Comparison of ENCODE assay signal across 10 mouse cellular contexts in the genomic region with DNA sequence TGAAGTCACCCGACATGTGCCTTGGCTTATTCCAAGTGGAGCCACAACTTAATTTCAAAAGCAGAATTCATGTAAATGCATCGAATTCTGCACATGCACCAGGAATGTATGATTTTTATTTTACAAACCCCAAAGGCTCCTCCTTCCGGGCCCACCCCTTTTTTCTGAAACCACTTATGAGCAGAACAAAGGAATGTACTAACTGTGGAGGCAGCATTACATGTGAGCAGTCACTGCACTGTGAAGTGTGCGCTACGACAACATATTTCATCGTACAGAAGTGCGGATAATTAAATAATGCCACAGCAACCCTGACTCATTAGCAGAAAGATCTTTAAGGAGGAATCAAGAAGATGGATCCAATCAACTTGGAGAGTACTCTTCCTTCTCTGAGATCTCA.
DNase-seq lines count a peak whose midpoint lies in the region; ATAC-seq and TF ChIP-seq lines count a peak whose summit lies in the region.
"Had no signal": no experiment of that assay in that cellular context is flagged by ENCODE, and none has a peak within 500 bp of the region (broad histone marks: within the 10 kb centered on the region; RNA-seq: fewer than 3 reads in every experiment).

No protein-coding gene starts in this region.

- no peaks in the 10 kb centered on the region for H3K9me3 ChIP-seq in lung, embryonic 14.5 days (ENCODE audit: low read depth, low read length)
- no peaks in the 10 kb centered on the region for H3K9me3 ChIP-seq in embryonic facial prominence, embryonic 14.5 days (ENCODE audit: control insufficient read depth, low read length)
- H3K9me3 ChIP-seq in limb, embryonic 12.5 days, result no peaks in the 10 kb centered on the region
- no peaks in the 10 kb centered on the region for H3K9me3 ChIP-seq in stomach, embryonic 15.5 days
- H3K9me3 ChIP-seq: G1E had no signal

- H3K4me1 ChIP-seq in lung, embryonic 14.5 days (ENCODE audit: insufficient read depth), result peaks cover 5% of the 10 kb centered on the region
- H3K4me1 ChIP-seq in embryonic facial prominence, embryonic 14.5 days (ENCODE audit: control insufficient read depth, insufficient read depth, low read length), result peaks cover 32% of the 10 kb centered on the region
- H3K4me1 ChIP-seq in limb, embryonic 12.5 days (replicated peaks), result peaks cover 34% of the 10 kb centered on the region
- peaks cover 18% of the 10 kb centered on the region; the same call in 1 of the 2 replicates for H3K4me1 ChIP-seq in stomach, embryonic 15.5 days

- H3K36me3 ChIP-seq in lung, embryonic 14.5 days (ENCODE audit: insufficient read depth), result peaks cover 18% of the 10 kb centered on the region; the same call in 1 of the 2 replicates
- peaks cover 55% of the 10 kb centered on the region for H3K36me3 ChIP-seq in embryonic facial prominence, embryonic 14.5 days (ENCODE audit: control insufficient read depth, insufficient read depth, low read length)
- peaks cover 54% of the 10 kb centered on the region for H3K36me3 ChIP-seq in limb, embryonic 12.5 days
- H3K36me3 ChIP-seq in stomach, embryonic 15.5 days, result 0 out of 2 replicates have a peak, but pooled peaks cover 2% of the 10 kb centered on the region
- H3K36me3 ChIP-seq: G1E had no signal

- WGBS in lung, embryonic 14.5 days, result 65% methylated on average over 7 of the region's 7 CpGs
- 24% methylated on average over 7 of the region's 7 CpGs for WGBS in embryonic facial prominence, embryonic 14.5 days
- WGBS in limb, embryonic 12.5 days, result 72% methylated on average over 7 of the region's 7 CpGs
- 62% methylated on average over 7 of the region's 7 CpGs for WGBS in stomach, embryonic 15.5 days

- no peak for TF ChIP-seq CTCF in lung, embryonic 14.5 days (IDR thresholded peaks at IDR 0.05; ENCODE audit: low read depth)

- H3K27me3 ChIP-seq in lung, embryonic 14.5 days (ENCODE audit: insufficient read depth, low read length), result 0 out of 2 replicates have a peak, but pooled peaks cover 4% of the 10 kb centered on the region
- no peaks in the 10 kb centered on the region for H3K27me3 ChIP-seq in embryonic facial prominence, embryonic 14.5 days (replicated peaks; ENCODE audit: control insufficient read depth, insufficient read depth, low read length)
- H3K27me3 ChIP-seq in limb, embryonic 12.5 days, result no peaks in the 10 kb centered on the region
- no peaks in the 10 kb centered on the region for H3K27me3 ChIP-seq in stomach, embryonic 15.5 days (replicated peaks)

- no peak overlapping the region for H3K9ac ChIP-seq in lung, embryonic 14.5 days
- peak overlapping the region; percentile 79 for H3K9ac ChIP-seq in embryonic facial prominence, embryonic 14.5 days (ENCODE audit: low read depth, low read length)
- H3K9ac ChIP-seq in limb, embryonic 12.5 days (replicated peaks), result peak overlapping the region; percentile 81
- H3K9ac ChIP-seq in stomach, embryonic 15.5 days, result no peak overlapping the region
- H3K9ac ChIP-seq: liver, embryonic 14.5 days had no signal

- H3K27ac ChIP-seq in lung, embryonic 14.5 days (ENCODE audit: low read depth), result peak overlapping the region; percentile 54; the same call in 1 of the 2 replicates
- H3K27ac ChIP-seq in embryonic facial prominence, embryonic 14.5 days (replicated peaks; ENCODE audit: low read depth, low read length), result peak overlapping the region; percentile 100
- peak overlapping the region; percentile 87 for H3K27ac ChIP-seq in limb, embryonic 12.5 days
- 0 out of 2 replicates have a peak overlapping the region, but pooled peaks have one; percentile 42 for H3K27ac ChIP-seq in stomach, embryonic 15.5 days
- H3K27ac ChIP-seq: liver, embryonic 14.5 days had no signal

- no peak for ATAC-seq in lung, embryonic 14.5 days (ENCODE audit: insufficient read depth)
- peak; percentile 48; the same call in 1 of the 2 replicates for ATAC-seq in embryonic facial prominence, embryonic 14.5 days (ENCODE audit: low read depth)
- ATAC-seq in limb, embryonic 12.5 days (ENCODE audit: insufficient number of reproducible peaks, insufficient read depth, low FRiP score, low TSS enrichment, low read depth), result no peak
- ATAC-seq in stomach, embryonic 15.5 days (ENCODE audit: insufficient read depth, low FRiP score, low read depth), result no peak

- peak overlapping the region; percentile 23; the same call in 1 of the 2 replicates for H3K4me2 ChIP-seq in lung, embryonic 14.5 days
- peak overlapping the region; percentile 73 for H3K4me2 ChIP-seq in embryonic facial prominence, embryonic 14.5 days (ENCODE audit: low read depth, low read length)
- H3K4me2 ChIP-seq in limb, embryonic 12.5 days, result peak overlapping the region; percentile 73
- H3K4me2 ChIP-seq in stomach, embryonic 15.5 days, result peak overlapping the region; percentile 45

- no peak for DNase-seq in lung, embryonic 14.5 days
- no peak for DNase-seq in lung, adult 18-20 months
- peak; percentile 85 for DNase-seq in embryonic facial prominence, embryonic 14.5 days (ENCODE audit: low spot score)
- DNase-seq in adrenal gland, postnatal 36 days, result no peak
- DNase-seq in right cerebral cortex, postnatal 36 days (ENCODE audit: low spot score in 2 of 2), result no peak
- no peak for DNase-seq in layer of hippocampus, adult 9-11 months

- H3K4me3 ChIP-seq in lung, embryonic 14.5 days (ENCODE audit: low read depth, low read length), result no peak overlapping the region
- peak overlapping the region; percentile 77 for H3K4me3 ChIP-seq in embryonic facial prominence, embryonic 14.5 days (ENCODE audit: low read depth, low read length)
- peak overlapping the region; percentile 40 for H3K4me3 ChIP-seq in limb, embryonic 12.5 days (replicated peaks)
- no peak overlapping the region for H3K4me3 ChIP-seq in stomach, embryonic 15.5 days (replicated peaks)

Comparison
In these comparisons a context has a peak if more than half of its experiments do, and no peak if none do; other contexts are left out.
1. H3K27ac ChIP-seq: peak in every context shown above with its lines; median percentile 100 in embryonic facial prominence, embryonic 14.5 days; 87 in limb, embryonic 12.5 days; 54 in lung, embryonic 14.5 days; 42 in stomach, embryonic 15.5 days.
2. H3K4me2 ChIP-seq: peak in every context shown above with its lines; median percentile 73 in embryonic facial prominence, embryonic 14.5 days; 73 in limb, embryonic 12.5 days; 45 in stomach, embryonic 15.5 days; 23 in lung, embryonic 14.5 days.
3. H3K4me3 ChIP-seq: peak in embryonic facial prominence, embryonic 14.5 days (single experiment) and limb, embryonic 12.5 days (single experiment); none in lung, embryonic 14.5 days (single experiment) and stomach, embryonic 15.5 days (single experiment).
4. H3K9ac ChIP-seq: peak in embryonic facial prominence, embryonic 14.5 days (single experiment) and limb, embryonic 12.5 days (single experiment); none in lung, embryonic 14.5 days (single experiment) and stomach, embryonic 15.5 days (single experiment).